Mouse (Mus musculus): Measurements from ENCODE around the gene Wdr78.

The Wdr78 gene

DNA sequence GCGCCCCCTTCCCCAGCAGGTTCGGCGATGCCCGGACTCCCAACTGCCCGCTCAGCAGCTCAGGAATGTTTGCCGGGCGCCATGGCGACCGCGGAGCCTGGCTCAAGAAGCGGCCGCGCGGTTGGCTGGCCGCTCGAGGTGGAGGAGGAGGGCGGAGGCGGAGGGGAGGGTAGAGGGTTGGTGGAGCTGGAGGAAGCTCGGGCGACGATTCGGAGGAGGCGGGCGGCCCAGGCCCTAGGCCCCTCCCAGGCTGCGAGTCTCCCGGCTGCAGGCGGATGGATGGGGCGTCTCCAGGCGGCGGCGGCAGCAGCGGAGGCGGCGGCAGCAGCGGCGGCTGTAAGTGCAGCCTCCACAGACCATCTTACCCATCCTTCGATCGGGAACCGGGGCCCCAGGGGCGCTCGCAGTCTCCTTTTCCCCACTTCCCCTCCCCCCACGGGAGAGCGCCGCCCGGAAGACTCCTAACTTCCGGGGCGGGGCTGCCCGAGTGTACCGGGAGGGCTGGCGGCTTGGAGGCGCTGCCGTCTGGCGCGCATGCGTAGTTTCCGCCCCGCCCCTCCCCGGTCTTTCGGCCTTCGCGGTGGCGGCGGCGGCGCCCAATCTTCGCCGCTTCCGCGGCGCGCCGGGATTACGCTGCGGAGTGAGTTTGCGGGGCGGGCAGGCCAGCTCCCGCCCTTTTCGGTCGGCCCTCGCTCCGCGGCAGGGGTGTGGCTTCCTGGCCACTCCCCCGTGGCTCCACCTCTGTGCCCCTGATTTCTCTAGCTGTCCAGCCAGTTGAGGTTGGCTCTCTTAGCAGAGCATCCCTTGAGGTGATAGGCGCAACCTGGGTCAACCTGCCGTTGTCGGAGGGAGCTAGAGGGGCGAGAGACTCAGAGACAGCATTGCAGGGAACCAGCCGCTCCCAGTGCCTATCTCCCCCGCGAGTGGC is at the start of gene Wdr78, which contains the start of gene Mier1:
Gene Wdr78, minus strand, starts transcription at position 372 of the 928 bp plus-strand sequence.
Gene Mier1, plus strand, starts transcription at position 207 of the 928 bp plus-strand sequence.
- peak; percentile 96 for DNase-seq

- no peak for DNase-seq
Measured at GRCm38 (mm10) chr4:103158781-103159180, 44.4 kb upstream of the Wdr78 start.

- DNase-seq = no peak
Measured at GRCm38 (mm10) chr4:103151946-103152345, 37.6 kb upstream of the Wdr78 start.

DNA sequence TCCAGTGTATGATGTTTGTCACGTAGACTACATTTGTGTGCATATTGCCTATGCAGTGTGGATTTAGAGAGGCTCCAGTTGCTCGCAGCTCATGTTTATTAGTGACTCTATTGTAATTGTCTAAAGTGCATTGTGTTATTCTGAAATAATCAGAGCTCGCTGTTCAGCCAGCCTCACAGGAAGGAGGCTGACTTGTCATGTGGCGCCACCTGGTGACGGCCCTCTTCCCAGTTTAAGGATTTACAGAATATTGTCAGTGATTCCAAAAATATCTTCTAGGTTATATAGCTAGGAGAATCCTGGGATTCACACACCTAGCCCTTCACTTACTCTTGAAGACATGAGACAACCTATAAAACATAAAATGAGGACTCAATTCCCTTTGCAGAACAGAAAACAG is 32.0 kb upstream of the Wdr78 start:
- peak; percentile 88 to 93 for DNase-seq

DNA sequence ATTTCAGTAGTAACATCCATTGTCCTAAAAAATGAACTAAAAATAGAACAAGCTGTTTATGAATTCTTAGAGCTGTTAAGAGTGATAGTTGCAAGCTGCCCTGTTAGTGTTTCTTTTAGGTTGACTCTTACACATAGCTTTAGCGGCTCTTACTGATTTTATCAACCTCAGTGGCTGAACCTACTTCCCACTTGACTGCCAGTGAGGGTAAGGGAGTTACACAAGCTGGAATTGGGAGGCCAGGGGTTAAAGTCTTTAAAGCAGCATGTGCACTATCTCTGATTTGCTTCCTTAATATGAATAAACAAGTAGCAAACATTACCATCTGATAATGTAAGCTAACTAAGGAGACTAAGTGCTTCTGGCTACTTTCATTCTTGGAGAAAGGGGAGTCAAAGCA is 22.6 kb upstream of the Wdr78 start:
- DNase-seq = no peak

DNA sequence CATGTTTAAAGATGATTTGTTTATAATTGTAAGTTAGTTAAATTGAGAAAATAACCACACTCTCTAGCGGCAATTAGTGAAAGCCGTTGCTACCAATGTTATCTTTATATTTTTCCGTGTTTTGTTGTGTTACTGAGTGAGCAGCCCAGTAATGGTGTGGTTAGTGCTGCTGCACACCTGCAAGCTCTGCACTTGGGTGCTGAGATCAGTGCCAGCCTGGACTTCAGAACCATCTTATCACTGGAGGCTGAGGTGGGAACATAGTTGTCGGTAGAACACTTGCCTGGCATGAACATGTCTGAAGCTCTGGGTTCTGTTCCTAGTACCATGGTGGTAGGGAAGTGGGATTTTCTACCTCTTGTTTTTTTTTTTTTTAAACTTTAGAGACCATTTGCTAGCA is 12.2 kb upstream of the Wdr78 start:
- no peak for DNase-seq

GRCm38 (mm10) chr4:103123606-103124005 is 9.3 kb upstream of the Wdr78 start:
- no peak for DNase-seq

DNA sequence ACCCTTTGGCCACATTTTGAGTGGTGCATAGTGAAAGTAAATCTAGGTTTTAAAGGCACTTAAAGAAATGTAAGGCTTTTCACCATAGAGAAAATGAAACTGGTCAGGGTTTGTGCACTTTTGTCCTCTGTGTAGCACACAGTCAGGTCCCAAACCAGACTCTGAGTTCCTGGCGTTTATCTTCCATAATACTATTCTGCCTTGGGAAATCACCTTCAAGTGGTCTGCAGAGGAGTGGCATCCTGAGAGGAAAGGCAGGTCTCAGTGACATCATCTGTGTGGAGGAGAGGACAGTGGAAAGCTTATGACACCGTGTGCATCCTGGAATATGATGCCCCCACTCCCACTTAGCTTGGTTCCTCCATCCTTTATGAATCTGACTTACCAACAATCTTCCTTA is 8.7 kb upstream of the Wdr78 start:
- no peak for DNase-seq

GRCm38 (mm10) chr4:103120874-103121389 is 6.6 kb upstream of the Wdr78 start:
- no peak for DNase-seq

GRCm38 (mm10) chr4:103120395-103120794 is 6.0 kb upstream of the Wdr78 start:
- no peak for DNase-seq

GRCm38 (mm10) chr4:103120028-103120384 is 5.7 kb upstream of the Wdr78 start:
- DNase-seq = no peak

DNA sequence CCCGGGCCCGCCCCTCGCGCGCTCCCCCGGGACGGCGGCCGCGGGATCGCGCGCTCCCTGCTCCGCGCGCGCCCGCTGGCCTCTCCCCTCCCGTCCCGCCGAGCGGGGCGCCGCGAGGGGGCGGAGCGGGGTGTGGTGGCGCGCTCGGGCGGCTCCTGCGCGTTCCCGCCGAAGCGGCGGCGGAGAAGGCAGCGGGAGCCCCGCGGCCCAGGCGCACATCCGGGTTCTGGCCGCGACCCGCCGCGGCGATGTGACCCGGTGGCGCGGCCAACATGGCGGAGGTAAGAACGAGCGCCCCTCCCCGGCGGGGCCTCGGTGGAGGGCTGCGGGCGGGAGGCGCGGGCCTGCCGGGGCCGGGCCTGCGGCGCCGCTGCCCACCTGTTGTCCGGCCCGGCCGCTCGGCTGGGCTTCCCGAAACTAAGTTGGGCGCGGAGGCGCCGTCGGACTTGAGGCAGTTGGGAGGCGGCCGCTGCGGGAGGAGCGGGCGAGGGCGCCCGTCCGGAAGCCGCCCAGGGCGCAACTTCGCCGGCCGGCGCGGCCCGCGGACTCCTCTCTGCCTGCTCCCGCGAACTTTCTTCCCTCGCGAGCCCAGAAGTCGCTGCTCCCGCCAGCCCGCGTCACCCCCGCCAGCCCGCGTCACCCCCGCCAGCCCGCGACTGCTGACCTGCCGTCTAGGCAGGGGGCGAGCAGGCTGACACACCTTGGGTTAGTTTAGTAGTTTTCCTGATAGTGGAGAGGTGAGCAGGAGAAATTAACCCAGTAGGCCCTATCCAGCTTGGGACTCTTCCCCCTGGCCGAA is 5.1 kb upstream of the Wdr78 start:
- DNase-seq = peak; percentile 67 to 77

DNA sequence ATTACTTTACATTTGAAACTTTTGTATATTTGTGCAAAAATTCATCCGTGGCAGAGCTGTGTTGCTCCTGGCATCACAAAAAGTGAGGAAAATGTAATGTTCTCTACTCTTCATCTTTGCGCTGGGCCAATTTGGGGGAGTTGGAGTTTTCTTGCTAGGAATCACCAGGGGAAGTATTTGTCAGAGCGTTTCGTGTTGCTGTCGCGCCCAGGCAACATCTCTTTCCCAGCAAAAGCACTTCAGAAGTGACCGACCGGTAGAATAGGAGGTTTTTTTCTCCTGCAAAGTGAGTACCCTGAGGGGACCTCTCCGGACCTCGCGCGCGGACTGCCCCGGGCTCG is 4.5 kb upstream of the Wdr78 start:
- no peak for DNase-seq

- no peak for DNase-seq
Measured at GRCm38 (mm10) chr4:103113402-103113801, 953 bp downstream of the Wdr78 start.

GRCm38 (mm10) chr4:103112651-103113050 is 1.7 kb downstream of the Wdr78 start:
- no peak for DNase-seq

GRCm38 (mm10) chr4:103098532-103098931 is 15.8 kb downstream of the Wdr78 start:
- no peak for DNase-seq

DNA sequence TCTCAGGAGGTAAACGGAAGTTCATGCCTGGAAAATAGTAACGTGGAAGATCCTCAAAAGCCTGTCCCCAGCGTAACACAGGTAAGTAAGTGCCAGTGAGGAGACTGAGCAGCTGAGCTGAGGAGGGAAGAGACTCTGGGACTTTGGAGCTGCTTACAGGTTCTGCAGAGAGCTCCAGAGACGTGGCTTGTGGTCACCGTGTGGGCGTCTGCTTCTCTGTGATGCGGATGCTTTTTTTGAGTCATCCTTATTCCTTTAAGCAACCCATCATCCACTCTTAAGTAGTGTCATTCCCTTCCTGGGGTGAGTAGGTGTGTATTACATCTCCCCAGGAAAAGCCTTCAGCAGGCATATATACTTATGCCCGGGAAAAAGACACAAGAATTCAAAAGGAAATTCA is 18.4 kb downstream of the Wdr78 start:
- DNase-seq = no peak

- no peak for DNase-seq
Measured at GRCm38 (mm10) chr4:103085237-103085636, 29.1 kb downstream of the Wdr78 start.

- DNase-seq = no peak
Measured at GRCm38 (mm10) chr4:103070631-103071030, 43.7 kb downstream of the Wdr78 start.

- DNase-seq = no peak
Measured at GRCm38 (mm10) chr4:103067906-103068655, 46.3 kb downstream of the Wdr78 start.

GRCm38 (mm10) chr4:103064976-103065375 is 49.4 kb downstream of the Wdr78 start:
- DNase-seq = no peak

DNA sequence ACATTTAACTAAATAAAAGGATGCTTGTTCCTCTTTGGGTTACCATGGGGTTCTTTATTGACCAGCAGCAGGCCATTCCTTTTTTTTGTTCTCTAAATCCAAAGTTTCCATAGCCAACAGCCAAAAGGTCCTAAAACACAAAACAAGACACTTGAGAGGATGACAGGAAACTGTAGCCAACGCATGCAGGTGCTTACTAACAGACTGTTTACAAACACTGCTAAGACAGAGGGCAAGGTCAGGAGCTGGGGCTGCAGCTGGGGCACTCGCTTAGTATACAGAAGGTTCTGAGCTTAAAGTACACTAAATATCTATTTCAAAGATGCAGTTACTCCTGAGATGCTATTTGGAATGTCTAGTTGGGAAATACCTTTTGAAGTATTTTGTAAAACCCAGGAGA is 49.9 kb downstream of the Wdr78 start:
- no peak for DNase-seq

GRCm38 (mm10) chr4:103056909-103057308 is 57.4 kb downstream of the Wdr78 start:
- no peak for DNase-seq
